Mouse (Mus musculus) gastrocnemius, postnatal 25 days (tissue): ENCODE measurements around the gene Gm21119. TPM values are rescaled to one million over a fixed set of nuclear protein-coding genes. Genes with fewer than 3 reads are reported as not detected.

Source experiments
- DNase-seq: peaks from one replicate; pipeline ENCODE4 v3.0.0; 2022
- total RNA-seq, 2 experiments: library from RNA; stranded (reverse); gene quantifications; 1 replicate in 1 of 2; 2 replicates in 1 of 2; pipeline ENCODE4 v1.2.3; 2021

Gm21119 gene
- total RNA-seq, 2 experiments from 2014 or later, result 0.29 to 0.36 TPM

DNA sequence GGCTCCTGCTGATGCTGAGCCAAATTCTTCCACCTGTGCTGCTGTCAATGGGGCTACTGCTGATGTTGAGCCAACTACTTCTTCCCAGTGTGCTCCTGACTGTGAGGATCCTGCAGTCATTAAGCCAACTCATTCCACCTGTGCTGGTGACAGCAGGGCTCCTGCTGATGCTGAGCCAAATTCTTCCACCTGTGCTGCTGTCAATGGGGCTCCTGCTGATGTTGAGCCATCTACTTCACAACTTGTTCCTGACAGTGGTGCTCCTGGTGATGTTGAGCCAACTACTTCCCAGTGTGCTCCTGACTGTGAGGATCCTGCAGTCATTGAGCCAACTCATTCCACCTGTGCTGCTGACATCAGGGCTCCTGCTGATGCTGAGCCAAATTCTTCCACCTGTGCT is 63.7 kb downstream of the Gm21119 start:
- DNase-seq, result peak; percentile 5
